Mouse (Mus musculus) induced T-regulatory cell, adult 2 months (primary cell): ENCODE measurements around the gene Epn1.

ENCODE experiments used
- DNase-seq: peaks from one replicate; pipeline ENCODE4 v3.0.0-alpha.2; 2012; ENCODE audit warnings: low read depth

Gene Epn1

DNA sequence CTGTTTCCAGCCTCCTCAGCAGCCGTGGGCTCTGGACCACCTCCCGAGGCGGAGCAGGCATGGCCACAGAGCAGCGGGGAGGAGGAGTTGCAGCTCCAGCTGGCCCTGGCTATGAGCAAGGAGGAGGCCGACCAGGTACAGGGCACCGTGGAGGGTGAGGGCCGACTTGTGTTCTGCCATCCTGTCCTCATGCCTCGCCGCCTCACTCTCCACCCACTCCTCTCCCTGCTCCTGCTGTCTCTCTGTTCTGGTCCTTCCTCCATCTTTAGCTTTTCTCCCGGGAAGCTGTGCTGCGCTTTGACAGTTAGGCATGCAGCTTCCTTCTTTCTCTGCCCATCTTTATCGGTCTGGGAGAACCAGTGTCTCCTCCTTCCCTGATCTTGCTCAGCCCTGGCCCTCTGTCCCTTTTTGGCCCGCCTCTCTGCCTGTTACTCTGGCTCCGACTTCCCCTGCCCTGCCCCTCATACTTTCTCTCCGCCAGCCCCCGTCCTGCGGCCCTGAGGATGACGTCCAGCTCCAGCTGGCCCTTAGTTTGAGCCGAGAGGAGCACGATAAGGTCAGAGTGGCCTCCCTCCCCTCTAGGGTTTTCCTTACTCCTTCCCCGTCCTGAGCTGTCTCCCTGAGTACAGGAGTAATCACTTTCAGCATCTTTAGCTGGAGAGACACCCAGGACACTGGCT lies 12.9 kb downstream of the Epn1 start:
- no peak for DNase-seq

DNA sequence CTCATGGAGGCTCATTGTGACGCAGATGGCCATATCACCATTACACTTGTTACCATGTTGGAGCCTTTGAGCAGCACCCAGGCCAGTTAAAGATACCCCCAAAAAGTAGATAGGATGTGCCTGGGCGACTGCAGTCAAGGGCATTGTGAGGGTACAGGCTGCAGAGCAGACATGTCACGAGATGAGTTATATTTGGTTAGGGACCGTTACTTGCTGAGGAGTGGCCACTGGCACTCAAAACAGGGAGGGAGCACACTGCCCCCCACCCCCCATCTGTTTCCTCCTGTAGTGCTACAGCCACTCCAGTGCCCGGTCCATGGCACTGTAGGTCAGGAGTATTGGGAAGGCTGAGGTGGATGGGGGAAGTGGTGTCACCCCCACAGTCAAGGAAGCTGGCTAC lies 18.7 kb downstream of the Epn1 start:
- no peak for DNase-seq

DNA sequence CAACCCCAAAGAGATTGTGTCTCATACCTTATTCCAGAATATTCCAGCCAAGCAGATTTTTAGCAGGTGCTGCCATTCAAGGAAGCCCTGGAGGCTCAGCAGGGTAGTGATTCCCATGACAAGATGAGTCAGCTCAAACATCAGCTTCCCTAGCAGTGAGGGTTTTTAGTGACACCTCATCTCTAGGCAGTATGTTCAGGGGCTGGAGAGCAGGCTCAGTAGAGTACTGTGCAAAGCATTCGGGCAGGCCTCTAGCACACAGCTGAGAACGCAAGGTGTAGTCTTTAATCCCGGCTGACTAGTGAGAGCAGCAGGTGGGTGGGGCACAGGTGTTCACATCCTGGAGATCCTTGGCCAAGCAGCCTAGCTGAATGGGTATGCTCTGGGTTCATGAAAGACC lies 19.8 kb downstream of the Epn1 start:
- DNase-seq: no peak

DNA sequence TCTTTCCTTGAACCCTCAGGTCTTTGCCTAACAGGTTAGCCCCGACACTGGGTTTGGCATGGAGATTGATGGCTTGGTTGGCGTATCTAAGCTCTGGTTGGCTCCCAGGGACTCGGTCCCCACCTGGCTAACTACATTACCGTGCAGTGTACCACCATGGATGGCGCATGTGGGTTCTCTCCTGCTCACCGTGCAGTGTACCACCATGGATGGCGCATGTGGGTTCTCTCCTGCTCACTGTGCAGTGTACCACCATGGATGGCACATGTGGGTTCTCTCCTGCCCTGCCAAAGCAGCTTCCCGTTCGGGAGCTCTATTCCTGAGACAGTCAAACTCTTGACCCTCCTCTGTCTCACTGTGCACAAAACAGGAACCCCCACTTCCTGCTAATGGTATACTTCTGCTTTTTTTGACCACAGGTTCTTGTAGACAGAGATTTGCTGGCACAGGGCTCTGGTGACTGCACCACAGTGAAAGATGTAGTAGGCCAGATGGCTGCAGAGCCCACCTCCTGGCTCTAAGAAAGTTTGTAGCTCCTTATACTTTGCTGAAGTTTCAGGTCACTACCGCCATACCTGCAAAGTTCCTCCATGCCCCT lies 21.1 kb downstream of the Epn1 start:
- no peak for DNase-seq

DNA sequence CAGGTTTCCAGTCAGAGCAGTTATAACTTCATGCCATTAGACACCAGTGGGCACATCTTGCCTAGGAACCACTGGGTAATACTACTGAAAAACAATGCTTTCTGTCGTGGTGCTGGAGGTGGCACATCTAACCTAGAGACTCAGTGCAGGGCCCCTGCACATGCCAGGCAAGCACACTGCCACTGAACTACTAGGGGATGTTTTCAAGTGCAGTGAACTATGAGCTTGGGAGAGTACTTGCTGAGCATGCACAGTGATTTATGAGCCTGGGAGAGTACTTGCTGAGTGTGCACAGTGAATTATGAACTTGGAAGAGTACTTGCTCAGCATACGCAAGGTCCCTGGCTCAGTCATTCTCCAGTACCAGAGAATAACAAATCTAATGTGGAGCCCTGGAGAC lies 22.5 kb downstream of the Epn1 start:
- no peak for DNase-seq

DNA sequence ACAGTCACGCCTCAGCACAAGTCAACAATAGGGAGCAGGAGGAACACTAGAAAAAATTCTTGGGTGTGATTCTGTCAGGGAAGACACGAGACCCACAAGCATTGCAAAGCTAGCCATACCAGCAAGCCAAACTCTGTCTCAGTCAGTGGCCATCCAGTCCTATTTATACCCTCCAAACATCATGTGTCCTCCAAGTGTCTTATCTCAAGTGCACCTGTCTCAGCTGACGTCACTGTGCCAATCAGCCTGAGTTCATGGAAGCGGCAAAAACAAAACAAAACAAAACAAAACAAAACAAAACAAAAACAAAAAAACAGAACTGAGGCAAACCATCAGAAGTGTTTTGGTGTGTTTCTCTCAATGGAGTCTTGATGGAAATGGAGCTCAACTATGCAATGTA lies 28.2 kb downstream of the Epn1 start:
- DNase-seq: no peak

DNA sequence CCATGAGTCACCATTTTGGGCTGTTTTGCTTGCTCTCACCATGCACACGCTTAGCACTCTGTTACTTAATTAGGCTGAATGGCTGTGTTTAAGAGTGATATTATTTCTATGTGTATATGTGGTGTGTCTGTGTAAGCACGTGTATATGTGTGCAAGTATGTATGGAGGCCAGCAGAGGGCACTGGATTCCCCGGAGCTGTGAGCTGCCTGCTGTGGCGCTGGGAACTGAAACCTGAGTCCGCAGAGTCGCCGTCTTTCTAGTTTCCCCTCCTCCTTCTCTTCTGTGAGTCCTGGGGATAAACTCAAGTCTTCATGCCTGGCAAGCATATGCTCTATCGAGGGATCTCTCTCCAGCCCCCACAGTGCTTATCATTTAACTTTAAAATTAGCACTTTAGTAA lies 29.3 kb downstream of the Epn1 start:
- no peak for DNase-seq

DNA sequence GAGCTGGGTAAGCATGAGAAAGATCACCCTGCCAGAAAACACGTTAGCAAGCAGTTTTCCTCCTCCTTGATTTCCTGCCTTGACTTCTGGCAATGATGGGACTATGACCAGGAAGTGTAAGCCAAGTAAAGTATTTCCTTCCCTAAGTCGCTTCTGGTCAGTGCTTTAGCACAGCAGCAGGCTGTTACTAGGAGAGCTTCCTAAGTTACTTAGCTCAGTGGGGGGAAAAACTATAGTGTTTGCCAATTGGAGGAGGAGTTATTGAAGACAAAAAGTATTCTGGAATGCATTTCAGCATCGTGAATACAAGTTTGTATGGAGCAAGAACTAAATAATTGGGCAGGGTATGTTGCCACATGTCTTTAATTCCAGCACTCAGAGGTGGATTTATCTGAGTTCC lies 32.7 kb downstream of the Epn1 start:
- no peak for DNase-seq

DNA sequence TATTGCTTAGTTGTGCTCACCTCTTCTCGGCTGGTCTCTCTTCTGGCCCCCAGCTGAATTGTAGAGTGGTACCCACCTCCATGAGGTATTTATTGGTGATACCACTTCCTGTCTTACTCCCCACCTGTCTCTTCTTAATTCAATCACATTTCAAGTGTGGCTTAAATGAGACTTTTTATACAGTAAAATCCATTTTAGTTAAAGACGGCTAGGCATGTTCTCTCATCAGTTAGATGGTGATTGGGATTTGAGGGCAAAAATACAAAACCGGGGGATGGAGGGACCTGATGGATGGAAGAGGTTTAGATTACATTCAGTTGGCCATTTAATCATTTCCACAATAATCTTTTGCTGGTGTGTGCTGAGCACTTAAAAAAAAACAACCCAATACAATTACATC lies 36.8 kb downstream of the Epn1 start, which contains the start of gene Rfpl4:
Rfpl4 (minus strand) TSS at position 101 of the 400 bp plus-strand sequence.
- DNase-seq: no peak

DNA sequence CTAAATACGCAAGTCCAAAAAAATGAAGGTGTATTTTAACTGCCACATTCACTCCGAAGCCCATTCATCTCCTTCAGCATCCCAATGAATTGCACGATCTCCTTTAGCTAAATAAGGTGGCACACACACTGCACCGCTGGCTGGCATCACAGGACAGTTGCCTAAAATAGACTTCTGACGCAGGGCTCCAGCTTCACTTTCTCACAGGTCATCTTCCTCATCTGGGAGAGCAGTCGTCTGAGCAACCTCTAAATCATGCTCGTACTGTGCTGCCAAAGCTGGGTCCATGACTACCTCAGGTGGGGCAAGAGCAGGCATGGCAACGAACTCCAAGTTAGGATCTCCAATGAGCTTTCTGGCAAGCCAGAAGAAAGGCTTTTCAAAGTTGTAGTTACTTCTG lies 45.0 kb downstream of the Epn1 start:
- no peak for DNase-seq

DNA sequence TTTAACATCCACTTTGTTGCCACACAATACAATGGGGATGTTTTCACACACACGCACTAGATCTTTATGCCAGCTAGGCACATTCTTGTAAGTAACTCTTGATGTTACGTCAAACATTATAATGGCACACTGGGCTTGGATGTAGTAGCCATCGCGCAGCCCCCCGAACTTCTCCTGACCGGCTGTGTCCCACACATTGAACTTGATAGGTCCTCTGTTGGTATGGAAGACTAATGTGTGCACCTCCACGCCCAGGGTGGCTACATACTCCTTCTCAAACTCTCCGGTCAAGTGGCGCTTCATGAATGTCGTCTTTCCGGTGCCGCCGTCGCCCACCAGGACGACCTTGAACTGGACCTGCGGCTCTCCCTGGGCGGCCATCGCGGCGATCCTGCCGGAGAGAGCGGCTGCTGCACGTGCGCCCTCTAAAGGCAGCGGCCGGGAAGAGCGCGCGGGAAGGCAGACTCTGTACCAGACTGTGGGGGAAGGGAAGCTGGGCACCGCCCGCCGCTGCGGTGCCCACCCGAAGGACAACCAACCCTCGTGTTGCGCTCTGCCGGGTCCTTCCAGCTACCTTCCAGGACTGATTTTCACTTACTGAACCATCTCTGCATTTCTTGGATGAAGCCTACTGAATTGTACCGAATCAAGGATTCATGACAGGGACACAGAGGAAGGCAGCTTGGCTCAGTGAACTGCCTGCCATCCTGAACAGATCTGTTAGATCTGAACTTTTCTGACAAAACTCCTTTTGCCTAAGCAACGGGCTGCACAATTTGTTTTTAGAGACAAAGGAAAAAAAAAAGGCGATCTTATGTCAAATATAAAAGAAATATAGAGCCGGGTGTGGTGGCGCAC lies 45.7 kb downstream of the Epn1 start, which contains the start of gene Rasl2-9:
Rasl2-9 (minus strand) TSS at position 402 of the 858 bp plus-strand sequence.
- DNase-seq: peak; percentile 55
